Mouse (Mus musculus) activated CD4-positive, CD25-positive, alpha-beta regulatory T cell, adult 4 months (primary cell): Measurements from ENCODE around the gene Baz1b. TPM values are rescaled to one million over a fixed set of nuclear protein-coding genes. Genes with fewer than 3 reads are reported as not detected.

Experiments
- ATAC-seq: one replicate; pipeline ENCODE4 v1.8.0; 2017
- polyA plus RNA-seq, 2 experiments: library from polyadenylated mRNA; unstranded; fragments of 100-300 nt; shearing (Covaris generic); gene quantifications; one replicate each; pipeline ENCODE4 v1.2.1; 2017

The Baz1b gene
- 10 to 100 TPM; 20.8 to 23.9 TPM for polyA plus RNA-seq

DNA sequence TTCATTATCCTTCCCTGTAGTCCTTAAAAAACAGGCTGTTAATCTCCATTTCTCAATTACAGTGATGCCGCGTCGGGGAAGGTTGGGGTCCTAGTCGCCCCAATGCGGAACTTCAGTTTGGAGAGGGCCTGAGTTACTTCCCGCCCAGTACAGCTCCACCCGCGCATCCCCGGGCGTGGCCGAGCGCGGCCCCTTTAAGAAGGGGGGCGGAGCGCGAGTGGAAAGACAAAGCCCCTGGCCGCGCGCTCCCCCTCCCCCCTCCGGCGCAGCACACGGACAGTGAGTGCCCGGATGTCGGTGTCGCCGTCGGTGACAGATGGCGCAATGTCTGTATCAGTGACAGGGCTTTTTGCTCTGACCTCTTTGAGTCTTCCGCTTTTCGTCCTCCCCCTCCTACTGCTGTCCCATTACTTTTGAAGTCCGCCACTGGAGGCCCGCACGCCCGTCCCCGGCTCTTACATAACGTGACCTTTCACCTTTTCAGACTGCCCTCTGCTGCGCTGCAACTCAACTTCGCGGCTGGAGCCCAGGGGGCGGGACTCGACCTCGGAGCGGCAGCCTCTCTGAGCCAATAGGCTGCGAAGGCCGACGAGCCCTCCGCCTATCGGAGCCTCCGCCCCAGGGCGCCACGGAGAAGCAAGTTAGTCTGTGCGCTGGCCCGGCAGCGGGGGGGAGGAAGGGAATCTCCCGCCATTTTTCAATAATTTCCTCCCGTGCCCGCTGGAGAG, at the start of gene Baz1b:
TSS of gene Baz1b (plus strand) at position 644 of the 728 bp plus-strand sequence.
- peak; percentile 91 for ATAC-seq

GRCm38 (mm10) chr5:135139881-135140280, 47.2 kb upstream of the Baz1b start:
- no peak for ATAC-seq

- no peak for ATAC-seq
These were observed 42.6 kb upstream of the Baz1b start for GRCm38 (mm10) chr5:135144469-135144868.

- ATAC-seq, result no peak
These were observed 41.5 kb upstream of the Baz1b start for GRCm38 (mm10) chr5:135145532-135145931.

- ATAC-seq, result no peak
These were observed 41.1 kb upstream of the Baz1b start for GRCm38 (mm10) chr5:135145955-135146354.

GRCm38 (mm10) chr5:135148715-135149052, 38.4 kb upstream of the Baz1b start:
- ATAC-seq, result no peak

GRCm38 (mm10) chr5:135149053-135149819, 37.8 kb upstream of the Baz1b start, which contains the start of gene Tbl2:
Gene Tbl2, plus strand, starts transcription at chr5:135149657.
- peak; percentile 86 for ATAC-seq

- no peak for ATAC-seq
These were observed 37.3 kb upstream of the Baz1b start for GRCm38 (mm10) chr5:135149820-135150178.

DNA sequence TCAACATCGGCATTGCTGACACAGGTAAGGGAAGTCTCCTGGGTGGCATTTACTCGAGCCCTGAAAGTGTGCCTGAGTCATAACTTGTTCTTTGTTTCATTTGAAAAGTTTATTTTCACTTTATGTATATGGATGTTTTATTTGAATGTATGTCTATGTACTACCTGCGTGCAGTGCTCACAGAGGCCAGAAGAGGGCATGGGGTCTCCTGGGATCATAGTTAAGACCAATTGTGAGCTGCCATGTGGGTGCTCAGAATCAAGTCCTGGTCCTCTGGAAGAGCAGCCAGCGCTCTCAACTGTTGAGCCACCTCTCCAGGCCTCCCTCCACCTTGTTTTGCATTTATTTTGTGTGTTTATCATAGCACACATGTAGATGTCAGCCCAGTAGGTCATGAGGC, 30.6 kb upstream of the Baz1b start:
- ATAC-seq, result no peak

GRCm38 (mm10) chr5:135161221-135161620, 25.8 kb upstream of the Baz1b start:
- ATAC-seq, result no peak

DNA sequence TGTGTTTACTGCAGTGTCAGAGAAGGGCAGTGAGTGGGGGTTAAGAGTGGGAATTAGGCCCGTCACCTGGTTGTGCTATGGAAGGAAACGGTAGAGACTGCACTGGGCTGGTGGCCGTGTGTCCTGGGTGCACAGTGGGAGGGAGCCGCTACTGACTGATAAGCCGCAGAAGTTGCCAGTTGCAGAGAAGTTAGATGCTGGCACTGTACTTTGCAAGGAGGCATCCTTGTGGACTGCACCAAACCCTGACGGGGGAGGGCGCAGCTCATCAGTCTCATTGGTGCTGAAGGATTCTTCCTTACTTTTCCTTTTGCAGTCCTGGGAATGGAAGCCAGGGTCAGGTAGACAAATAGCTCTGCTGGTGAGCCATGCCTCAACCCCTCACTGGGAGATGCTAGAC, 25.4 kb upstream of the Baz1b start:
- ATAC-seq, result no peak

- no peak for ATAC-seq
These were observed 24.7 kb upstream of the Baz1b start for GRCm38 (mm10) chr5:135162361-135162760.

GRCm38 (mm10) chr5:135162821-135163220, 24.2 kb upstream of the Baz1b start:
- ATAC-seq, result no peak

- ATAC-seq, result no peak
These were observed 20.2 kb upstream of the Baz1b start for GRCm38 (mm10) chr5:135166909-135167308.

- no peak for ATAC-seq
These were observed 19.6 kb upstream of the Baz1b start for GRCm38 (mm10) chr5:135167469-135167868.

DNA sequence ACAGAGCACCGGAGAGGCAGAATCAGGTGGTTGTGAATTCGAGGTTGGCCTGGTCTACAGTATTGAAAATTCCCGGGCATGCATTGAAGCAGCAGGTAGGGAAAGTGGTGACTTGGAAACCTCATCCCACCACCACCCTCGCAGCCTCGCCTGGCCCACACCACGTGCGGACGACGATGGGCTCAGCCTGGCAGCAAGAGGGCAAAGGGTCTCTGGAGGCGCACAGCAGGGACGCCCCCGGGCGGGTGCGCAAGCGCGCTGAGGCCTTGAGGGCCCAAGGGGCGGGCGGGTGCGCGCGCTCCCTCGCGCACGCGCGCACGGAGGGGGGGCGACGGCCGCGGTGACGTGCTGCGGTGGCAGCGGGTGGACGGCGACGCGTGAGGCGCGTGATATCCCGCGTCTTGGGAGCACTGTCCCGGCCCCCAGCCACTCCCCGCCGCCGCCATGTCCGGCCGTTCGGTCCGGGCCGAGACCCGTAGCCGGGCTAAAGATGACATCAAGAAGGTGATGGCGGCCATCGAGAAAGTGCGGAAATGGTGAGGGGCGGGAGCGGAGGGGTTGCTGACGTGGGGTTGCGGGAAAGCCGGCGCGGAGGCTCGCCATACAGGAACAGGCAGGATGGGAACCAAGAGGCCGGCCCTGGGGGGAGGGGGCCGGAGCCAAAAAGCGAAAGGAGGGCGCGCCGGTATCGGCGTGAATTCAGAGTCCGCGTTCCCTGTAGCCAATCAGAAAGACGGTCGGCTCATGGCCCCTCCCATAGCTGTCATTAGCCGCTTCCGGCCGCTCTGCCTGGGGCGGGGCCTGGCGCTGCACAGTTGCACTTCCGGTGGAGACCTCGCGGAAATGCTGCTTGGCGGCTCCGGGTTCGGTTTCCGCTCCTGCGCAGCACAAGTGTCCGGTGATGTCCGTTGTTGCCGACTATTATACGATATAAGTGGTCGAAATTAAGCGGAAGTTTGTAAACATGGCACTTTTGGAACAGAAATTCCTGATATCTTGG, 18.7 kb upstream of the Baz1b start, which contains the start of gene Bcl7b:
TSS of gene Bcl7b (plus strand) at position 221 of the 1,000 bp plus-strand sequence.
- ATAC-seq, result peak; percentile 97

GRCm38 (mm10) chr5:135169479-135169878, 17.6 kb upstream of the Baz1b start:
- ATAC-seq, result no peak

- ATAC-seq, result no peak
These were observed 15.3 kb upstream of the Baz1b start for GRCm38 (mm10) chr5:135171688-135172220.

DNA sequence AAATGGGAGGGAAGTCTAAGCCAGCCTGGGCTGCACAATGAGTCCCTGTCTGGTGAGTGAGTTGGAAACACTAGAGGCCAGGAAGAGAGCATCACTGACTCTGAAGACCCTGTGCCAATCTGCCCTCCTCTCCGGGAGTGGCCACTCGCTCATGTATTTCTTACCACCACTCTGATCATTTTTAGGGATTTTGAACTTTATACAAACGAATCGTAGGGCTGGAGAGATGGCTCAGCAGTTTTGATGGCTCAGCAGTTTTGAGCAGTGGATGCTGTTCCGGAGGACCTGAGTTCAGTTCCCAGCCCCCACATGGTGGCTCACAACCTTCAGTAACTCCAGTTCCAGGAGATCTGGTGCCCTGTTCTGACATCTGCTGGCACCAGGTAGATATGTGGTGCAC, 14.1 kb upstream of the Baz1b start:
- ATAC-seq, result no peak

- ATAC-seq, result no peak
These were observed 12.0 kb upstream of the Baz1b start for GRCm38 (mm10) chr5:135175086-135175485.

GRCm38 (mm10) chr5:135178523-135178922, 8.5 kb upstream of the Baz1b start:
- no peak for ATAC-seq

- ATAC-seq, result no peak
These were observed 8.1 kb upstream of the Baz1b start for GRCm38 (mm10) chr5:135178996-135179395.
